Mouse (Mus musculus) ES-E14 (cell line): ENCODE results near the gene Tmprss6.

Source experiments
- CHD2 ChIP-seq: IDR thresholded peaks from 2 replicates; pipeline ENCODE4 v1.6.1; 2014; ENCODE audit warnings: mild to moderate bottlenecking, low read depth, low read length, inconsistent platforms
- ZC3H11A ChIP-seq: IDR thresholded peaks from 2 replicates; pipeline ENCODE4 v1.6.1; 2012; ENCODE audit warnings: low read depth, mild to moderate bottlenecking, inconsistent platforms, low read length, borderline replicate concordance
- ZNF384 ChIP-seq: IDR thresholded peaks from 2 replicates; pipeline ENCODE4 v1.6.1; 2012; ENCODE audit warnings: low read depth, low read length, inconsistent platforms

DNA sequence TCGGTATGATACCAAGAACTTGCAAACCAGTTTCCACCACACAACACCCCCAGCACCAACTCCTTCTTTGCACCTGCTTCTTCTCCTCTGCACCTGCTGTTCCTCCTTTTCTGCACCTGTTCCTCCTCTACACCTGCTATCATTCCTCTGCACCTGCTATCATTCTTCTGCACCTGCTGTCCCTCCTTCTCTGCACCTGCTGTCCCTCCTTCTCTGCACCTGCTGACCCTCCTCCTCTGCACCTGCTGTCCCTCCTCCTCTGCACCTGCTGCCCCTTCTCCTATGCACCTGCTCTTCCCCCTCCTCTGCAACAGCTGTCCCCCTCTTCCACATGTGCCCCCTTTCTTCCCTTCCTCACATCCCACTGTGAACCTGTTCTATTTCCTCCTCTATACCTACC lies 18.1 kb upstream of the Tmprss6 start:
- TF ChIP-seq CHD2 (no peak), ZNF384 (no peak), ZC3H11A (no peak)
